Mouse (Mus musculus) urinary bladder, postnatal 25 days (tissue): ENCODE results near the gene 9530077C05Rik.

ENCODE experiments used
- DNase-seq: peaks from one replicate; pipeline ENCODE4 v3.0.0; 2022; ENCODE audit warnings: low spot score

9530077C05Rik gene

DNA sequence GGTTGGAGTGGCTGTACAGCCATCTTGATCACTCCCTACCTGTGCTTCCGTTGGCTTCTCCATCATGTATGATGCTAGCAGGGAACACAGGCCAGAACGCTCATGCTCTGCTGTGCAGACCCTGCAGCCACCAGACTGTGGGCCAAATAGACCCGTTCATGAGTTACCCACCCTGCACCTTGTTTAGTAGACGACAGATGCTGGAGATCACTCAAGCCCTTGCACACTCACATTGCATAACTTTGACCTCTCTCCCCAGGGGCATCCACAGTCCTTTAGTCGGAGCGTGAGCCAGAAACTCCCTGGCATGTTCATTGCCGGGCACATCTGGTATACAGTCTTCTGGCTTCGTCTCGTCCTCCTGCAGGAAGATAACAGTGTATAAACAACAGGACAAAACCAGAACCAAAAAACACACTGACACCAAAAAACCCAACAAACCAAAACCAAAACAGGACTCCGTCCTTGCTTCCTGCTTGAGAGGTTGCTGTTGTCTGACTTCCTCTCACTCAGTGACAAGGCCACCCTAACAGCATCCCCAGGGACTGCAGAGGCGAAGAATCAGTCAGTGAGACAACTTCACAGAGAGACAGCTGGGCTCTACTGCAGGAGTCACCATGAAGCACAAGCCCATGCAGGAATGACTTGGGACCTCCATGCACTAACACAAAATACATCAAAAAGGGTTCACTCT, 46.0 kb downstream of the 9530077C05Rik start:
- no peak for DNase-seq

DNA sequence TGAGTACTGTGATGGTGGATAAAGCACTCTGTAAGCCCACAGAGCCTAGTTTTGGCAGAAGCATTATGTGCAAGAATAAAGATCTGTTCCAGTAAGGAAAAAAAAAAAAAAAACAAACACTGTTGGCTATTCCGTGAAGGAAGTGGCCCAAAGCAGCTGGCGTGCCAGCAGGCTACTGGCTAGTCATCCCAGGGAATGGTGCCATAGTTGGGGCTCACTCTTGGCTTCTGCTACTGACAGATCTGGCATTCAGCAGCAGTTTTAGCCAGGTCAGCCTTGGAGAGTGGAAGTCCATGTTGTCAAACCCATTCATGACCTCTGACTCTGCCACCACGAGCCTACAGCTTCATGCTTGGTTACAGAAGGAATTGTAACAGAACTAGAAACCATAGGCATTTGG, 50.6 kb downstream of the 9530077C05Rik start:
- DNase-seq = no peak

- no peak for DNase-seq
Observed at GRCm38 (mm10) chr9:22466212-22466611, 54.9 kb downstream of the 9530077C05Rik start.

- peak; percentile 44 for DNase-seq
Observed at GRCm38 (mm10) chr9:22467371-22468169, 56.3 kb downstream of the 9530077C05Rik start.

DNA sequence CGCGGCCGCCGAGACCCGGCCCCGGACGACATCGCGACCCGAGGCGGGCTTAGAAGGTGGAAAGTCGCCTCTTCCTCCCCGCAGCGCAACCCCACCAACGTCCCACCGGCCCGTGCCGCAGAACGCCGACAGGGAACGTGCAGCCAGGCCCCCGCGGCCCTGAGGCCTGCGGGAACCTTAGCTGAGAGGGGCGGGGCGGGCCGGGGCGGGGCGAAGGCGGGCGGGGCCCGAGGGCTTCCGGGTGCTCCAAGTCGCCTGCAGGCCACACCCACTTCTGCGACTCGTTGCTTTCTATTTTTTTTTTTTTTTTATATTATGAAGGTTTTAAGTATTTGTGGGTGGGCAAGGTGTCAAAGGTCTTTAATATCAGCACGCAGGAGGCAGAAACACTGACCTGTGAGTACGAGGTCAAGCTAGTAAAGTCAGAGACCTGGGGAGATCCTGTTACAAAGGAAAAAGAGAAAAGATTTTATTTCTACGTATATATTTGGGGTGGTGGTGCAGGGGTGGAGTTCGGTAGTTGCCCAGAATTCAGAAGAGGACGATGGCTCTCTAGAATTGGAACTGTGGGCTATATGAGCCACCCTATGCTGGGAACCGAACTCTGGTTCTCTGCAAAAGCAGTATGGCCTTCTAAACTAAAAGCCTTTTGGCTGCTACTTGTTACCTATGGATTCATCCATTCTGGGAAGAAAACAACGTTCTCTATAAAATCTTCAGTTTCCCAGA, 57.0 kb downstream of the 9530077C05Rik start:
- DNase-seq = no peak

DNA sequence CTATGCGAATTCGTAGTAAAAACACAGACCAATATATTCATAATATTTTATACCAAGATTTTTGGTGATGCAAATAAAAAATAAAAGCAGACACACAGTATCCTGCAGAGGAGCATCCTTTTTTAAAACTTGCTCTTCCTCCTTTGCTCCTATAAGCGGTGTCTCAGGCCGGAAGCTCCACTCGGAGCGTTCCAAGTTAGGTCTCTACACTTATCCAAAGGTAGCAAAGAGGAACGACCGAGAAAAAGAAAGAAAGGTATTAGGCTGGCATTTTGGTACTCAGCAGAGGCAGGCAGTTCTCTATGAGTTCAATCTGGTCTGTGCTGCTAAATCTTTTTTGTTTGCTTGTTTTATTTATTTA, 57.6 kb downstream of the 9530077C05Rik start:
- no peak for DNase-seq

DNA sequence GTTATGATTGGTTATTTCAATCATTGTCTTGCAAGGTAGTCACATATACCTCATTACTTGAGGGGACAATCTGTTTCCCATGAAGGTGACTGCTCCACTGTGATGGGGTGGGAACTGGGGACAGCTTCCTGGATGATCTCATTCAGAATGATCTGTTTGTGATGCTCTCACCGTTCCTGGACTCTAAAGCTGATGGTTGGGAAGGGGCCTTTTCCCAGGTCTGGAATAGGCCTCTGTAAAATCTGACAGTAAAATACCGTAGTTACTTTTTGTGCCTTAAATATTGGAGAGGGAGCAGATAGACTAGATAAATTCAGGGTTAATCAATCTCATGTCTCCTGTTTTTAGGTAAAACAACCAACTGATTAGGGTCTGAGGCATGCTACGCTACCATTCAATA, 58.3 kb downstream of the 9530077C05Rik start, which contains the start of gene Rp9:
Gene Rp9, minus strand, starts transcription at position 101 of the 400 bp plus-strand sequence.
- DNase-seq = no peak

- peak; percentile 86 for DNase-seq
Observed at GRCm38 (mm10) chr9:22475424-22475868, 64.1 kb downstream of the 9530077C05Rik start, which contains the start of gene Bbs9. TSS of gene Bbs9 (plus strand) at chr9:22475715.

DNA sequence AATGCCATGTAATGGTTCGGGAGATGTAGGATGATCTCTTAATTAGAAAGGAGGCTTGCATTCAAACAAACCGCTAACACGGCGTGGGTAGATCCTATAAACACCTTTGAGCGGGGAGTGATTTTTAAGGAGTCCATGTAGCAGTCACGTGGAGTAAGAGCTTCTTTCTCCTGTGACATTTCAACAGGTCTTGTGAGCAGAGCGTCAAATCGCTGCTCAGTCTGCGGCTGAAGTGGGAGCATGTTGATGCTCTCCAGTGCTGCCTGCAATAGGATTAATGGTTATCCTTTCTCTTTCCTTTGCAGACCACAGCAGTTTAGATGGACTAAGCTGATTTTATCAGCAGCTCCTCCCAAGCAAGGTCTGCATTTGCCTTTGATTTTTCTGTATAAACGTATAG, 65.0 kb downstream of the 9530077C05Rik start:
- DNase-seq = no peak

DNA sequence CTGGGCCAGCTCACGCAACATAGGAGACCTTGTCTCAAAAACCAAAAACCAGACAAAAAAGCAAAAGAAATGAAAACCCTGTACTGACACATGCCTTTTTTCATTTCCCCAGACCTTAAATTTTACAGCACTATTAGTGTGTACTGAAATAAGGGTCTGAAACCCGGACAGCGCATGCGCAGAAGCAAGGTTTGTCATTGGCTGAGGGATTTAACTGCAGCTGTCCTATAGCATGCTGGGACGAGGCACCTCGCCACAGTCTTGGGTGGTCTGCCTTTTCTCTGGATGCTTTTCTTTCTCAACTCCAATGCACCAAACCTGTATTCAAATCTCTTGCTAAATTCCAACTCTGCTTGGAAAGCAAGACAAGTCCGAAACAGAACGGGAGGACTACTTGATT, 67.6 kb downstream of the 9530077C05Rik start:
- DNase-seq = no peak

DNA sequence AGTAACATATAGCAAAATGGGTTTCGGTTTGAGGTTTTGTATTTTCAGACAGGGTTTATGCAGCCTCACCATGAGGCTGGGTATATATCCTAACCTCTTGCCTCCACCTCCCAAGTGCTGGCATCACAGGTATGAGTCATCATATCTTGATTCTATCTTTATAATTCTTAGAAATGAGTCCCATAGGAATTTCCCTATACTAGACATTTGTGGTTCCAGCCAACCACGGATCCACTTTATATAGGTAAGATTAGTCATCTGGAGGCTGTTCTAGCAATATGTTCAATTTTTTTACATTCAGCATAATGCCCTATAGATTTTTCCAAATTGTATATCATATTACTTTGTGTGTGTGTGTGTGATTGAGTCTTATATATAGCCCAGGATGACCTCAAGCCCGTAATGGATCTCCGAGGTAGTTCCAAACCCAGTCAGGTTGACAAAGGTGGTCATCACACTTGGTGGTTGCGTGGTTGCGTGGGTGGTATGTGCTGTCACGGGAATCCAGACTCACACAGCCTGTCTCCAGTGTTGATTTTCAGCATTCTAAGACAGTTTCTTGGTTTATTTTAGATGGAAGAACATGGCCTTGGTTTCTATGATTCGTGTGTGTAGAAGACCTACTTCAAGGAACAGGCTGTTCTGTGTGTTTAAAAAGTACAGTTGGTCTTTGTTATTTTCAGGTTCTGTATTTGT, 72.7 kb downstream of the 9530077C05Rik start:
- DNase-seq = no peak

DNA sequence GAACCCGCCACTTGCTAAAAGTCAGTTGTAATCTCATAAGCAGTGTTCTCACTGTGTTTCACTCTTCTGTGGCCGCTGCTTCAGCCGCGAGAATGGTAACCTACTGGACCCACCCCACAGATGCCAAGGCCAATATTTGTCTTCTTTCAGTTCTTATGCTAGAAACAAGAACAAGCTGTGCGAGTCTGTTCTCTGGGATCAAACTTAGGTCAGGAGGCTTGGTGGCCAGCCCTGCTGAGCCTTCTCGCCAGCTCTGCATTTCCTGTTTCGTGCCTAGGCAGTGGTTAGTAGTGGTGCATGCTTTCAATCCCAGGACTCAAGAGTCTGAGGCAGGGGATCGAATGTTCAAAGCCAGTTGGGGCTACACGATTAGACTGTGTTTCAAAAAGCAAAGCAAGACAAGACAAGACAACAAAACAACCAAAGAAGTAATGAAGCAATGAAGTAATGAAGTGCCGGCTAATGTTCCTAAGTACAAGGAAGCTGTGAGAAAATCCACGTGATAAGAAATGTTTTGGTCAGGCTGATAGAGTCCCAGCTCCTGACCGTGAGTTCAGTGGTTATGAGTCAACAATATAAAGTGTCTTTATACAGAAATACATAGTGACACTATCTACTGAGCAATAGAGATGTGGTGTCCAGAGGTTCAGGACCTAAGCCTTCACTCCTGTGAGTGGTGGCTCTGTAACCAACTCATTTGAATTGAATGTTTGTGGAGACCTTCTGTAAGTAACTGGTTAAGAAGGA, 73.4 kb downstream of the 9530077C05Rik start:
- no peak for DNase-seq

DNA sequence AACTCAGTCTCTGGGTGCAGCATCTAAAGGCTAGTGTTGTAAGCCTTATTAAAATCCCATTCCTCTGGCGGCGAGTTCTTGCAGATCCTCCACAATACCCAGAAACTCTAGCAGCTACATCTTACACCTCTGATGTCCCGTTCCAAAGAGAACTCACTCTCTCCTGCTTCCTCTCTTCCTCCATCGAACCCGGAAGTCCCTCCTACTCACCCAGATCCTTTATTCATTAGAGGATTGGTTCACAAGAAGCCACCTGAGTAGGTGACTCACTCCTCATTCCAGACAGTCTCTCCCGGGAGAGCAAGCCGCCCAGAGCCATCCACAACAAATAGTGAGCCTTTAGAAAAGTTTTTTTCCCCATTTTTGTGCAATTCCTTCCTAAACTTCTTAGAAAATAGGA, 74.9 kb downstream of the 9530077C05Rik start:
- DNase-seq = no peak

DNA sequence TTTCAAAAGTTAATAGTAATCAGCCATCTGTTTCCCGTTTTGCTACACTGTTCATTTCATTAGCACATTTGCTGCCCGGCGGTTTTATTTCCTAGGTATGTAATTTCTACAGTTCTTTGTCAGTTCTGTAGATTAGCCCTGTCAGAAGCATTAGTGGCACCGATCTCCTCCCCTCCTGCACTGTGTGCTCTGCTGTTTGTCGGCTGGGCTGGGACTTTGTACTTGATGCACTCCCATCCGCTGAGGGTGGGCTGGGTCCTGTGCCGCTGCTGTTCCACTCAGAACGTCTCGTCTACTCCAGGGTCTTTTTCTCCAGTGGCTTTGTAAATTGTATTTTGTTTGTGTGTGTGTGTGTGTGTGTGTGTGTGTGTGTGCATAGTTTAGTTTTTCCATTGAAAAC, 77.7 kb downstream of the 9530077C05Rik start:
- no peak for DNase-seq
